Mouse (Mus musculus) stomach, postnatal 0 days (tissue): ENCODE measurements around the gene Mfrp.

Experiments used
- CTCF ChIP-seq: IDR thresholded peaks from 2 replicates; pipeline ENCODE4 v1.5.1; 2016; ENCODE audit warnings: antibody characterized with exemption, low read depth, mild to moderate bottlenecking, moderate library complexity
- EP300 ChIP-seq: optimal IDR thresholded peaks from 2 replicates; pipeline ENCODE3; 2016; ENCODE audit warnings: antibody characterized with exemption

DNA sequence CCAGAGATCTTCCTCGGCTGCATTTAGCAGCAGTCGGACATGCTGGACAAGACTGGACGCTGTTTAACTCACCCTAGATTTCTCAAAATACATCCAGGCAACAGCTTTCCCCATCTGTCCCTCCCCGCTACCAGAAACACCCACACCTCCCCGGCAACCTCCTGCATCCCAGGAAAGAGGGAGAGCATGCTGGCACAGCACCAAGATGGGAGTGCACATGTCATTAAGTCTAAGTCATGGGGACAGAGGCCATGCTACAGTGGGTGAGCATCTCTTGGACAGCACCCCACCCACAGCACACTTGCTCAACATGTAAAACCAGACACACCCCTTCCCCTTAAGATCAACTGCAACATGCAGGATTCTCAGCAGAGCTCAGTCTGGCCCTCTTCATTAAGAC is 20.6 kb upstream of the Mfrp start:
- TF ChIP-seq CTCF (no peak), EP300 (no peak)
